Mouse (Mus musculus): ENCODE results near the gene 2310061I04Rik.
"Not testable (repeated sequence)": the region's sequence is repeated elsewhere in the genome, so short reads cannot be mapped to it uniquely, and the experiment has no call there.

The 2310061I04Rik gene

DNA sequence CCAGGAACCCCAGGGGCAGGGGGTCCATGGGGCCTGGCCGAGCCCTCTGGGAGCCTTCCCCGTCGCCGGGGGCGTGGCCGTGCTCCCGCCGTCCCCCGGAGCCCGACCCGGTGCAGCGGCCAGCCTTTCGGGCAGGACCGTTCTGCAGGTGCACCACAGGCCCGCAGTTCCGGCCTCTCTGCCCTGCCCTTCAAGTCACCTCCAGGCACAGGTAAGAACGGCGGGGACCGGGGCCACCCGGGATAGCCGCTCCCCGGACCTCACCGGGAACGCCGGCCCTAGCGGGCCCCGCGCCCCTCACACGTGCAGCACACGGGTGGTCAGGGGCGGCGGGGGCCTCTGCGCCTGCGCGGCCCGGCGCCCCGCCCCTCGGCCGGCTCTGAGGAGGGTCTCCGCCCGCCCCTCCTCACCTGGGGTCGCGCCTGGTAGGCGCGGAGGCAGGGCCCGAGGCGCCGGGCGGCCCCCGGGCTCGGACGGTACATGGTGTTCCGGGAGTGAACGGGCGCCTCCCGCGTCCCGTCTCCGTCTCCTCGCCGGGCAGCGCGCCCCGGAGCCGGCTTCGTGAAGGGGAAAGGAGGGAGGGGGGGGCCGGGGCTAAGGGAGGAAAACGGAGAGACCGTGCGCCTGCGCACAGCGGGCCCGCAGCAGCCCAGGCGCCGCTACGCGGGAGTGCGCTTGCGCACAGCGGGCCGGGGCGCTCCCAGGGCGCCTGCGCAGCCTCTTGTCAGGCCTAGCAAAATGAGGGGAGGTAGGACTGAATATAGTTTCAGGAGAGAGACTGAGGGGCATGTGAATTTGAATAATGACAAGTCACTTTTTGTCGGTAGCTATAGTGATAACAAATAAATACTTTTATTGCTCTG, at the start of gene 2310061I04Rik:
Gene 2310061I04Rik (minus strand): TSS at position 651 of the 863 bp plus-strand sequence.
- peak; percentile 93 for DNase-seq (ENCODE audit: extremely low spot score)

GRCm38 (mm10) chr17:35939941-35940340, 42.7 kb upstream of the 2310061I04Rik start:
- DNase-seq (ENCODE audit: extremely low spot score) = no peak

GRCm38 (mm10) chr17:35939108-35939507, 41.9 kb upstream of the 2310061I04Rik start:
- no peak for DNase-seq (ENCODE audit: extremely low spot score)

DNA sequence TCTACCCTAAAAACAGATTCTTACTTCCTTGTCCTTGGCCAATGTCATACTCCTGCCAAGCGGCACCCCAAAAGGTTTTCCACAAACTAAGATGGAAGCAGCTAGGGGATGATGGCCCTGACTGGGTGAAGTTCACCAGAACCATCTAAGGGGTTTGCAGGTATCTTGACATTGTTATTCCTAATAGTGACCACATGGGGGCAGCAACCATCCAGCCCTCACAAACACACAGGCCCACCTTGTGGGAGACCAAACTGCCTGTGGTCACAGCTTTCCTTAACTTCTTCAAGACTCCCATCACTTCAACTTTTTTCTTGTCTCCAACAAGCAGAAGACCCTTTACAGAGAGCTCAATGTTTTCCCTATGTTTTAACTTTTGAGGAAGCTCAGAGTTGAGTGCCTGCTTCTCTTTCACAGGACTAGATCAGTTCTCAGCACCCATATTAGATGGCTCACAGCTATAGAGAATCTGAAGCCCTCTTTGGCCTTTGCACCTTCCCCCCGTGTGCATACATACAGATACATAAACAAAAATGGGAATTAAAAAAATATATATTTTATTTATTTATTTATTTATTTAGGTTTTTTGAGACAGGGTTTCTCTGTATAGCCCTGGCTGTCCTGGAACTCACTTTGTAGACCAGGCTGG, 40.6 kb upstream of the 2310061I04Rik start:
- peak; percentile 58 for DNase-seq (ENCODE audit: extremely low spot score)

DNA sequence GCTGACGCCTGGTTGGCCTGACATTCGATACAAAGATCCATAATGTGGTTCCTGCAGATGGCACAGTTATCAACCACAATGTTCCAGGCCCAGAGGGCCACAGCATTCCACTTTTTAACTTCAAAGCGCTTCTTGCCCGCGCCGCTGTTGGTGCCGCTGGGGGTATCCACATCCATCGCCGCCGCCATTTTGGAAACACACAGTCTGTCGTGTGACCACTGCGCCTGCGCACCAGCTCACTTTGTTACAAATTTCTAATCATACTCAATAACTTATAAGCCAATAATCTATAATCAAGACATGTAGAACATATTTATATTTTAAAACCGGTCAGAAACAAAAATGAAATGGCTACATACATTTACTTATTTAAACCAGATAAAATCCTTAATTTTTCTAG, 38.5 kb upstream of the 2310061I04Rik start:
- not testable (repeated sequence) for DNase-seq (ENCODE audit: extremely low spot score)

DNA sequence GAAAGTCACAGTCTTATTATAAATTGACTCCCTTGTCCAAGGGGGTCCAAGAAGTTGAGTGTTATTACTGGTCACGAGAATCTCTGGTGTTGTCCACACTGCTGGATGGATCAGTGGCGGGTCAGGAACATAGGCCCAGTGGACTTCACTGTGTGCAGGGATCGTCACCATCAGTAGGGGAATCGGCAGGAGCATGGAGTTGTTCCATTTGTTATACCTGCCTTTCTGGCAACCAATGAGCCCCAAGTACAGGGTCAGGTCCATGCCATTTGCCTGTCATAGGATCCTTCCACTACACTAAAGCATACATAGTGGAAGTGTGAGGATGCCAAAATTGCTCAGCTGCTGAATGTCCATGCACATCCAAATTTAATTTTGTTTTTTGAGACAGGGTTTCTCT, 35.4 kb upstream of the 2310061I04Rik start:
- no peak for DNase-seq (ENCODE audit: extremely low spot score)

DNA sequence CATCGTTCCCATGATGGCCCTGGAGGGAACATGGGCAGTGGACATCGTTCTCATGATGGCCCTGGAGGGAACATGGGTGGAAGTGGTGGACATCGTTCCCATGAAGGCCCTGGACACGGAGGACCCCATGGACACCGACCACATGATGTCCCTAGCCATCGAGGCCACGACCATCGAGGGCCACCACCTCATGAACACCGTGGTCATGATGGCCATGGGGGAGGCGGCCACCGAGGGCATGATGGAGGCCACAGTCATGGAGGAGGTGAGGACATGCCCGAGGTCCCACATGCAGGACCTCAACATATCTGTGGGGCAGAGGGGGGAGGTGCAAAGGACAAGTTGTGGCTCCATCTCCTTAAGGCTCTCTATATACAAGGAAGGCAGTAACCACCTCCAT, 33.4 kb upstream of the 2310061I04Rik start:
- DNase-seq (ENCODE audit: extremely low spot score) = no peak

GRCm38 (mm10) chr17:35929534-35929933, 32.3 kb upstream of the 2310061I04Rik start:
- DNase-seq (ENCODE audit: extremely low spot score) = no peak

DNA sequence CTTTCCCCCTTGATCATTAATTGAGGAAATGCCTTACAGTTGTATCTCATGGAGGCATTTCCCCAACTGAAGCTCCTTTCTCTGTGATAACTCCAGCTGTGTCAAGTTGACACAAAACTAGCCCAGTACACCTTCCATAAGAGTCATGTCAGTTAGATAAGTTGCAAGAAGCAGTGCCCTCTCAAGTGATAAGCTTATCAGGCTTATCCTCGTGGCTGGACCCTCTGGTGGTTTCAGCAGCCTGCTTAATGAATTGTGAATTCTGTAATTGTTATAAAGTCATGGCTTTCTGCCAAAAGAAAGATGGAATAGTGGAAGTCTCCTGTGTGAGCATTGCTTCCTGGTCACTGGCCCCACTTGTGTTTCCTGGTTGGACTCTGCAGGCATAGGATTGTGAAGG, 30.2 kb upstream of the 2310061I04Rik start:
- no peak for DNase-seq (ENCODE audit: extremely low spot score)

GRCm38 (mm10) chr17:35923281-35923680, 26.1 kb upstream of the 2310061I04Rik start:
- no peak for DNase-seq (ENCODE audit: extremely low spot score)

DNA sequence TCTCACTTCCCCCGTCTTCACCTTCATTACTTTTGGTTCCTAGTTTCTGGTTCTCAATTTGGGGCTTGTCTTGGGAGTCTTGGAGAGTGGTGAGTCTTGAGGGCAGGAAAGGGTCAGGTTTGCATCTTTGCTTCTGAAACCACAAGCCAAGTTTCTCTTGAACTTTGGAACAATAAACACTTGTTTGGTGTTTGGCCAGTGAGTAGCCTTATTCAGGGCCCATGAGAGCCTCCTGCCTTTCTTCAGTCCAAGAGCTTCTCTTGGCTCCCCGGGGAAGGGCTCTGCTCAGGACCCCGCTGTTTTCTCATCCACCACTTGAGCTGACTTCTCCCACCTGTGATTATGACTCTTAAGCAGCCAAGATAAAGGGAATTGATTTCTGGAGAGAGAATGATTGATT, 25.3 kb upstream of the 2310061I04Rik start:
- no peak for DNase-seq (ENCODE audit: extremely low spot score)

DNA sequence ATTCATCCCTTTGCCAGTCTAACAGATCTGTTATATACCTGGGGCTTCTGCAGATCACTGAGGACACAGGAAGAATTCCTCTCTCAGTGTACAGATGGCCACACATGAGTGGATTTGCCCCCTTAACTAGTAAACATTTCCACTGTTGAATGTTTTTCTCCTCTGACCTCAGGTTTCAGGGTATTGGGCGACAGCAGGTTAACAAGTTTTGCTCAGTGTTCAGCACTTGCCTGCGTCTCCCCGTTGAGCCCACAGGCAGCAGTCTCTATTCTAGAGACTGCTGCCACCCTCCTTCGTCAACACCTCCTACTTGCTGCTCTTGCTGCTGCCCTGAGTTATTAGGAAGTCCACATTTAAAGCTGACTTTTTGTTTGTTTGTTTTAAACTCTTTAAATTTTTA, 24.5 kb upstream of the 2310061I04Rik start:
- no peak for DNase-seq (ENCODE audit: extremely low spot score)

- DNase-seq (ENCODE audit: extremely low spot score) = peak; percentile 61
These were observed 23.8 kb upstream of the 2310061I04Rik start for GRCm38 (mm10) chr17:35920862-35921562.

DNA sequence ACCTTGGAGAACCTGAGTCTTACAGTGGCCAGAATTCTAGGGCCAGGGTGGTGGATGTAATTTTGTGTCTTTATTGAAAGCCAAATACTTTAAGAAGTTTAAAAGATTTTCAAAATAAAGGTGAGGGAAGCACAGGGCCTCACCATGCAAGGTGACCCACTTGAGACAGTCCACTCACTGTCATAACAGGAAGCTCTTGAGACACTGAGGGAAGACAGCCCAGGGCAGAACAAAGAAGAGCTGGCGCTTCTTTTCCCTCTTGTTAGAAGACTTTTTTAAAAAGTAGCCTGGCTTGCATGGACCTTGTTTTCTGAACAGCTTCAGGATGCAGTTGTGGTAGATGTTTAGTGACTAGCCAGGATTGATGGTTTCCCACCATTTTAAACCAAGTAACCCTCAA, 23.2 kb upstream of the 2310061I04Rik start:
- DNase-seq (ENCODE audit: extremely low spot score) = no peak

DNA sequence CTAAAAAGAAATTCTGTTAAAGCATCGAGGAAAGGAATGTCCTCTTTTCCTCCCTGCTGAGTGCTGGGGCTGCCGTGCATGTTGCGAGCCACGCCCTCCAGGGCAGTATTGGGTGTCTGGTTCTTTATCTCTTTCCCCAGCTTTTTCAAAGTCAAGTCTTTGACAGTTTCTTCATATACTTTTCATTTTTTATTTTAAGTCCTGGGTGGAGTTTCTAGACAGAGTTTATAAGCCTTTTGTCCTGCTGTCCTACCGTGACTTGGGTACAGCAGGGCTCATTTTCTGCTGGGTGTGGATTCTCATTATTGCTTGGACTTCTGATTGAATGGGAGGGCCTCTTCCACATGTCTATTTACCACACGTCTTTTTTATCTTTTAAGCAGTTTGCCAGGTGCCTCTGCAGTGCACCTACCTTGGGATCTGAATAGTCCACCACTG, 22.7 kb upstream of the 2310061I04Rik start:
- no peak for DNase-seq (ENCODE audit: extremely low spot score)

DNA sequence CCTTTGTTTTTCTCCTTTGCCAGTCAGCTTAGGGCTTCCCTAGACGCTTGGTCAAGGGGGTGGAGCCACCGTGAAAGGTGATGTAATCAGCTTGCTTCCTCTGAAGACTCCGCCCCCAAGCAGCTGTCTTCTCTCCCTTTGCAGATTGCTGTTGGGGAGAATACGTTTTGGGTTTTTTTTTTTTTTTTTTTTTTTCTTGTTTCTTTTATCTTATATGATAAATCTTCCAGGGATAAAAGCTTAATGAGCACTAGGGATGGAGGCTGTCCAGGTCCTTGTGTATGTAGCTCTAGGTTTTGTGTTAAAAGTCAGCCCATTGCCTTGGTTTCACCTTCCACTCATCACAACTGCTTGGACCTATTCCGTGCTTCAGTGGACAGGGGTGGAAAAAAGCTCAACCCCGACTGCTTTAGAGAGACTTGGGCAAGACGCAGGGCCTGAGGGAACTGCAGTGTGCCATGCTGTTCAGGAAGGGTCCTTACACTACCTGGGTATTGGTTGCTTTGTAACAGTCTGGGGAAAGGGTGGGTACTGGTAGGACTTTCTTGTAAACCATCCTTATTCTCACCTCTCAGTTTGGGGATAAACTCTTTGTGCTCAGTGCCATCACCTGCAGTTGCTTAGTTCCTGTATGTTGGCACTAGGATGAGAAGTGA, 22.0 kb upstream of the 2310061I04Rik start:
- DNase-seq (ENCODE audit: extremely low spot score) = peak; percentile 88

DNA sequence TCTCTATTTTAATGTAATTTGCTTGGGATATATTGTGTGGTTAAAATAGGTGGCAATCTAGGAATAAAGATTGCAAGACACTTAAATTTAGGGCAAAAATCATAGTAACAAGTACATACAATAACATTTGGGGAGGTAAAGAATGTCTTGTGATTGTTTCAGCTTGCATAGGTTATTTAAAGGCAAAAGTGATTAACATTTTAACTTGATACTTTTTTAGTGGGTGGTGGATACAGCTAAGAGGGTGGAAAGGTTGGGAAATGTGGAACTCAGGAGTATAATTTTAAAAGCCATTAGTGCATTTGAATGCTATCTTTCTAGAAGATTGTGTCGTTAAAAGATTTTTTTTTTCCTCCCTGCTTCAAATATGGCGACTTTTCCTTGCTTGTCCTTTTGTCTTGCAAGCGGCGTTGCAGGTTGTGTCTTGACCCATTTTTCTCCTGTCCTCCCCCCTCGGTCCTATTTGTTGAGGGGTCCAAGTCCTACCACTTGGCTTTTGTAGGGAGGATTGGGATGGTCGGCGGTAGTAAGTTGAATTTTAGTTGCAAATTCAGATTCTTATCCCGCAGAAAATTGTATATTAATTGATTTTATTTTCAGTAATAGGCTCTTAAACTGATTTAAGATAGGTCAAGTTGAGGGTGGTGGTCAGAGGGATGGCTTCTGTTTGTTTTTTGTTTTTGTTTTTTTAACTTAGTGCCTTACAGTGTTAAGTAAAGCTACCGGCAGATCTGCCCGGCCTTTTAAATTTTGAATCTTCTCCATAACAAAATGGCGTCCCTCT, 21.2 kb upstream of the 2310061I04Rik start:
- DNase-seq (ENCODE audit: extremely low spot score) = peak; percentile 77

- DNase-seq (ENCODE audit: extremely low spot score) = peak; percentile 73
These were observed 20.4 kb upstream of the 2310061I04Rik start for GRCm38 (mm10) chr17:35917463-35918251.

DNA sequence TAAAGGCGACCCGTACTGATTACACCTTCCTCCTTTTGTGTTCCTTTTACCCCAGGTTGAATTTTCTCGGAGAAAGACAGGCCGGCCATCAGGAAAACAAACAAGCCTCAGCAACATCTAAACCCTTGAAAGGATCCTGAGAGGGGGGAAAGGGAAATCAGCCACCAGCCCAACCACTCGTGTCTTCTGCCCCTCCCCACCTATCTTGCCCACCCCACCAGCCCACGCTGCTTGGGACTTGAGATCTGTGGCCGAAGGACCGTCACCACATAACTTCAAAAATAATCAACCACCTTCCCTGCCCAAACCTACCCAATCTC, 19.9 kb upstream of the 2310061I04Rik start:
- no peak for DNase-seq (ENCODE audit: extremely low spot score)

Data from embryo, embryonic 9.5 days (tissue).